Mouse (Mus musculus): ENCODE data around the gene Ptprcap.

Gene Ptprcap

DNA sequence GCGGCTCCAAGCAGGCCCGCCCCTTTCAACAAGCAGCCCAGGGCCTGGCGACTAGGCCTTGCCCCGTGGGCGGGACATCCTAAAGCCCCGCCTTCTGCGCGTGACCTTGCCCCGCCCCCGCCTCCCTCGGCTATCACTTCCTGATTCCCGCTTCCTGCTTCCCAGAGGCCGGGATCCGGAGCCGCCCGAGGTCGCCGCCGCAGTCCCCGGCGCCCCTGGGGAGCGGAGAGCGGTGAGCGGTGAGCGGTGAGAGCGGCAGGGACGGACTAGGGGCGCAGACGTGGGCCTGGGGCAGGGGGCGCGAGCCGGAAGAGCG lies 5.0 kb upstream of the Ptprcap start, which contains the start of gene Coro1b:
Gene Coro1b (plus strand): TSS at position 129 of the 316 bp plus-strand sequence.
- DNase-seq = peak; percentile 98 to 99

DNA sequence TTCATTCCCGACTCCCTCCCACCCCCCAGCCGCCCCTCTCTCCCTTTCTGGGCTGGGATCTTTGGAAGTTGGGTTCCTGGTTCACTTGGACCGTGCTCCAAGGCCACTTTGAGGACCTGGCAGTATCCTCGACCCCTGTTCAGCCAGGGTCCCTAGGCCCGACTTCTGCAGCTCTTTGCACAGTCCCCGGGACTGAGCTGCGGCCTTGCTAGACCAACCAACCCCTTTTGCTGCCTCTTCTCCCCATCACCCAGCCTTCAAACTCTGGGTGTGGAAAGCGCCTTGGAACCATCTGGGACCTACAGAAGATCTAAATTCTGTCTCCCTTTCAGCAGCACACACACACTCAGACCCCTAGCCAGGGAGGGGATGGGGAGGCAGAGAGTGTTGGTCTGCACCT lies 4.6 kb upstream of the Ptprcap start:
- DNase-seq = no peak

- DNase-seq = no peak
Observed at GRCm38 (mm10) chr19:4149283-4149682, 4.1 kb upstream of the Ptprcap start.

GRCm38 (mm10) chr19:4149764-4150461 lies 3.5 kb upstream of the Ptprcap start:
- DNase-seq = no peak

- no peak for DNase-seq
Observed at GRCm38 (mm10) chr19:4150567-4151487, 2.6 kb upstream of the Ptprcap start.

- no peak for DNase-seq
Observed at GRCm38 (mm10) chr19:4151488-4151860, 1.9 kb upstream of the Ptprcap start.

DNA sequence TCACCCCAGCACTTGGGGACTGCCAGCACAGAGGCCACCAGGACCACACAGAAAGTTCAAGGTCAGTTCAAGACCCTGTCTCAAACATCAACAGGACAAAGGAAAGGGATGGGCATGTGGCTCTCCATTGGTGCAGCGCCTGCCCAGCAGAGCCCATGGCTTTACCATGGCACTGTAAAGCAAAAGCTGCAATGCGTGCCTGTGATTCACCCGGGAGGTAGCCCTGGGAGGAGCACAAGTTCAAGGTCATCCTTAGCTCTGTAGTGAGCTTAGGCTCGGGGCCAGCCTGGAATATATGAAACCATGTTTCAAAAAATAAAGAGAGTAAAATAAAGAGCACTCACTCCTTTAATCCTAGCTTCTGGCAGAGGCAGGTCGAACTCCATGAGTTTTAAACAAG lies 1.5 kb upstream of the Ptprcap start:
- no peak for DNase-seq

DNA sequence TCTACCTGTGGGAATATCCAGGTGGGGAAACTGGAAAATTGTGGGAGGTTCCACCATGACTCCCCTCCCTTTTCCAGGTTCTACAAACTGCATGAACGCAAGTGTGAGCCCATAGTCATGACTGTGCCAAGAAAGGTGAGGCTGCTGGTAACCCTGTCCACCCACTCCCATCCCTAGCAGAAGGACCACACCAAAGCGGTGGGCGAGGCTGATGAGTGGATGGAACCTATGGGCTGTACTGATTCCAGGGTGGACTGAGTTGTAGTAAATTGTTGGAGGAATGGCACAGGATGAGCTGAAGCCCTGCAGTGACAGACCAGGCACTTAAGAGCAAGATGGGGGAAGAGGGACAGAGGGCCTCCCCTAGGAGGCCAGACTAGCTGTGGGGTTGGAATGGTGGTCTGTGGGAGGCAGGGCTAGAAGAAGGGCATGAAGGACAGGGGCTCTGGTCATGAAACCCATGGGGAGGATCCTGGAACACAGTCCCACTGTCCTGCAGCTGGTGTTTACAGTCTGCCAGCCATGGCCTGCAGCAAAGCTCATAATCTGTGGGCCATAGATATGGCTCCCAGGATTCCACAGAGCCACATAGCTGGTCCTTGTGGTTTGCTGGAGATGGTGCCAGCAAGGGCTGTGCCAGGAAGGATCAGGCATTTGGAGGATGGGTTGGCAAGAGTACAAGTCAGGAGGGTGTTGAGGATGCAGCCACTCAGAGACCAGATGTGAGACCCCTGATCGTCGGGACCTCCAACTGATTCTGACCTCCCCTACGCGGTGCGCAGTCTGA lies 766 bp upstream of the Ptprcap start:
- DNase-seq = peak; percentile 61 to 68

DNA sequence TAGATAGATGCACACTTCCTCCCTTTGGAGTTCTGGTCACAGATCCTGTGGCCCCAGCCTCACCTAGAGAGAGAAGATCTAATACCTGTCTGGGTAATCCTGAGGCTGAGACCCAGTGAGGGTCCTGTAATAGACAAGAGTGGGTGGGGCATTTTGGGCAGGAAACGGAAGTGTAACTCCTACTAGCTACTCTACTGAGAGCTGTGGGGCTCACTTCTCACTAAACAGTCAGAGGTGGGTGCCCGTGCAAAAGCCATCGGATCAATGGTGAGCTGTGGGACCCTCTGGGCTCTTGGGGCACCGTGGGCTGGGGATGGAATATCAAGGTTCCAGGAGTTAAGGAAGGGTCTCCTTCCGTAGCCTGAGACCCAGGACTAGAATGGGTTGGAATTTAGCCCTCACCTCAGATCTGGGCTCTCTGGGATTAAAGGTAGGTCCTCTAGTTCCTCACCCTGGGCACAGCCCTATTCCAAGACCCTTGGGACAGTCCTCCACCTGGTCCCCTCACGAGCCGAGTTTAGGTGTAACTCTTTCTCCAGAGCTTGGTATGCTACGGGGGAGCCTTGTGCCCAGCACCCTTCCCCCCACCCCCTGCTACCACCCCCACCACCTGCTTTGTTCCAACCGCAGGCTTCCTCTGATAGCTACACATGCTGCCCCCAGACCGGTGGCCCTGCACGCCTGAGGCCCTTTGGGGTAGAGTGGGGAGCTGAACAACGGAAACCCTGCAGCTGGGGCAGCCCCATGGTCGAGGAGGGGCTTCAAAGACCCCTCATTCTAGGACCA lies 1.2 kb downstream of the Ptprcap start:
- peak in 1 of 2 experiments; percentile 17 for DNase-seq

GRCm38 (mm10) chr19:4155223-4156072 lies 2.0 kb downstream of the Ptprcap start:
- no peak for DNase-seq

- DNase-seq = peak in 1 of 2 experiments; percentile 19
Observed at GRCm38 (mm10) chr19:4156073-4156579, 2.7 kb downstream of the Ptprcap start.

DNA sequence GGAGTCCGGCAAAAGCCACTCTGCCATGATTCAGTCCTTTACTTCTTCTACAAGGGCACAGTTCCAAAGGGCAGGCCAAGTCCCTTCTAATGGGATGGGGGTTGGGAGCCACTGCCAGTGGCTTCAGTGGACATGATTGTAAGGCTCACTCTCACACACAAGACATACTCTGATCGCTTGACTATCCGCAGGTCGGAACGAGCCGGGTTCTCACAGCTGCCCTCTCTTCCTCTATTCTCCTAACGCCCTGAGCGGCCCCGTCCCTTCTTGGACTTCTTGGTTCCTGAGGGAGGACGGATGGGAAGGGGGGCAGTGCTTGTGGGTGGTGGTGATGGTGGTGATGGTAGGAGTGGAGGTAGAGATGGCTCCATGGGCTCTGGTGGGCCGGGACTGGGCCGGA lies 3.4 kb downstream of the Ptprcap start:
- DNase-seq = no peak

GRCm38 (mm10) chr19:4159049-4159448 lies 5.6 kb downstream of the Ptprcap start:
- DNase-seq = no peak

- DNase-seq = peak; percentile 97 to 98
Observed at GRCm38 (mm10) chr19:4162646-4163542, 9.5 kb downstream of the Ptprcap start, which contains the start of gene Rps6kb2. Gene Rps6kb2 (minus strand): TSS chr19:4163354.

DNA sequence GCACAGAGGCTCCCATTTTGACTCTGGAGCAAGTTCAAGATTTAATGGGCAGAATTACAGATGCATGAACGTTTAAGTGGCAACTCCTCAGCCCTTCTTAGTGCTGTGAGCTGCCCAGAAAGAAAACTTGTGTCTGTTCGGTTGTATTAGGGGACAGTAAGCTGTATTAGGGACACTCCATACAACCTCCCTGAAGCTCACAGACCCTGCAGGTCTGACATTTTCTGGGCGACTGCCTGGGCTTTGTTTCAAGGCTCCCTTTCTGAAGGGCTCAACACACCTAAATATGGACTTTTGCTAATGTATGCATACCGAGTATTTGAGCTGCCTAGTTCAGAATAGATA lies 10.1 kb downstream of the Ptprcap start:
- no peak for DNase-seq

DNA sequence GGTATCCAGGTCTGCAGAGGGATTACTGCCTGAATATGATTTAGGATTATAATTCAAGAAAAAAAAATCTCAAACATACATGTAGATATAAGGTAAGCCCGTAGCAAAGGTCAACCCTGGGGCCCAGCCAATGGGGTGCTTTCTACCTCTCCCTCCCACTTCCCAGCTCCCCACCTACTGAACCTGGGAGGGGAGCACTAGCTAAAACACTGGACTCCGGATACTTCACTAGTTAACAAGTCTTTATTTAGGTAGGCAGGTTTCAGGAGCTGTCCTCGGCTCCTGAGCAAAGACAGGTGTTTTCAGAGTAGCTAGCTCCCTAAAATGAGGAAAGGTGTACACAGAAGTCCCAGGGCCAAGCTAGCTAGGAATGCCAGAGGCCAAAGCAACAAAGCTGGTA lies 10.7 kb downstream of the Ptprcap start:
- no peak for DNase-seq

- DNase-seq = no peak
Observed at GRCm38 (mm10) chr19:4164721-4165120, 11.3 kb downstream of the Ptprcap start.

GRCm38 (mm10) chr19:4166678-4167476 lies 13.5 kb downstream of the Ptprcap start:
- no peak for DNase-seq

DNA sequence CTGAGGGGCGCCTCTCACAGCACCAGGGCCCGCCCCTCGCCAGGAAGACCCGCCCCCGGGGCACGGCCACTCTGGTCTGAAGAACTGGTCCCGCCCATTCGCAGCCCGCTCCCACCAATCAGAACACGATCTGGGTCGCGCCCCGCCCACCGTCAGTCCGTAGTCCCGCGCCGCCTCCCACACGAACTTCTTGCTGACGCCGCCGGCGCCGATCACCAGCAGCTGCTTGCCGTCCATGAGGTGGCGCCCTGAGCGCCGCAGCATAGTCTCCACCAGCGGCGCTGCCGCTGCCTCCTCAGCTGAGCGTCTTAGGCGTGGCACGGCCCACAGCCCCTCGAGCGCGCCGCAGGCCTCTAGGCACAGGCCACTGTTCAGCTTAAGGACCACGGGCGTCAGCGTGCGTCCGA lies 16.0 kb downstream of the Ptprcap start:
- DNase-seq = peak; percentile 100

Measured in cerebellum, postnatal 14 days (tissue).